Mouse (Mus musculus) layer of hippocampus, adult 9-10 months (tissue): ENCODE measurements around the gene Itga3.

Experiments
- DNase-seq: peaks from one replicate; pipeline ENCODE4 v3.0.0; 2022; ENCODE audit warnings: low spot score

Gene Itga3

GRCm38 (mm10) chr11:95076536-95077111 lies at the start of gene Itga3:
Gene Itga3, minus strand, starts transcription at chr11:95076801.
- peak; percentile 20 for DNase-seq

- no peak for DNase-seq
These were observed 48.9 kb upstream of the Itga3 start for GRCm38 (mm10) chr11:95125366-95125948.

DNA sequence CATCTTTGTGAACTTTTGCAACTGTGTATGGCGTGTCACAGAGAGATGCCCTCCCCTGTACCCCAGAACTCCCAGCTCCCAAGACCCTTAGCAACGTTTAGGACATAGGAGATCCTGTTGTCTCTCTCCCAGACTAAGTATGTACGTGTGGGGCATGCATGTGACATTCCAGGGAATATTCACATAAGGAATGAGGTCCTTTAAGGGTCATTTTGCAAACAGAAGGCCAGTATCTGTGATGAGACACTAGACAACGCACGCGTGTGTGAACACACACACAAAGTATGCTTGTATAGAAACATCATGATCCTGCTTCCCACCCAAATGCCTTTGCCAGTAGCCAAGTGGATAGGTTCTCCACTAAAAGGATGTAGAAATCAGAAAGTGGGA lies 45.5 kb upstream of the Itga3 start:
- no peak for DNase-seq

GRCm38 (mm10) chr11:95121161-95122099 lies 44.8 kb upstream of the Itga3 start:
- DNase-seq = no peak

DNA sequence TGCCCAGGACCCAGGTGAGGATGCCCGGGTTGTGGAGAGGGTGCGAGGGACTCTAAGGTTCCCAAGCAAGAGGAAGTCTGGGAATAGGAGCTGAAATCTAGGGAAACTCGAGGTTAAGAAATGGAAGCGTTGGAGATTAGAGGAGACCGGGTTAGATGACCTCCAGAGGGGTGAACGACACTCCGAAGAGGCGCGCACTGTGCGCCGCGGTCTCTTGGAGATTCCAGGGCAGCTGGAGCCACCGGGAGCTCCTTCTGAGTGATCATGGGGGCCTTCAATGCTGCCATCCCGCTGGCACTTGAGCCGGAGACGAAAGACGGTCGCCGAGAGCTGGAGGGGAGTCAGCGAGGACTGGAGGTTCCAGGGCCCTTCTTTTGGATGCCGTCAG lies 44.0 kb upstream of the Itga3 start:
- no peak for DNase-seq

- no peak for DNase-seq
These were observed 43.5 kb upstream of the Itga3 start, which contains the start of gene Dlx3 for GRCm38 (mm10) chr11:95119990-95120632. Gene Dlx3, plus strand, starts transcription at chr11:95120119.

DNA sequence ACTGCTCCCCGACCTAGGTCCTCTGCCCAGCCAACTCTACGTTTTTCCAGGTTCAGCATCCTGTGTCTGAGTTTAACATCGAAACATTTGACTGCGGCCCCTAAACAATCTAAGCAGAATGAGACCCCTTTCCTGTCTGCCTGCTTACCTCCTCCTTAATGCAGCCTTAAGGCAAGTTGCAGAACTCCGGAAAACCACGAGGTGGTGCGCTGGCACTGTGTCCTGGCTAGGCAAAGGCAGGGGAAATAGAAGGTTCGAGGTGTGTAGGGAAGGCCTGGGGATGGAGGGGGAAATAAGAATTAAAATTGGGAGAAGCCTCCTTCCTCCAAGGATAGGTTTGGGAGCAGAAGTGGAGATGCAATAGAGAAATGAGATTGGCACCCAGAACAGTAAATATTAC lies 41.9 kb upstream of the Itga3 start:
- DNase-seq = peak; percentile 48

GRCm38 (mm10) chr11:95117030-95117429 lies 40.4 kb upstream of the Itga3 start:
- DNase-seq = peak; percentile 59

DNA sequence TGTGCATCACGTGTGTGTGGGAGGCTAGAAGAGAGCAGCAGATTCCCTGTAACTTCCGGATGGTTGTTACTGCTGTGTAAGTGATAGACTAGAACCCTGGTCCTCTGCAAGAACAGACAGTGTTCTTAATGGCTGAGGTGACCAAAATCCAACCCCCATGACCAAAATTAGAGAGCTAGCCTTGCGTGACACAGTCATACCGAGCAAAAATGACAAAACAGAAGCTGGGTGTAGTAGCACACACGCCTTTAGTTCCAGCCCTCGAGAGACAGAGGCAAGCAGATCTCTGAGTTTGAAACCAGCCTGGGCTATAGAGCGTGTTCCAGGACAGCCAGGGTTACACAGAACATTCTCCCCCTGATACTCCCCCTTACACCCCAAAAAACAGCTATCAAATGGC lies 33.5 kb upstream of the Itga3 start:
- no peak for DNase-seq

GRCm38 (mm10) chr11:95109000-95109399 lies 32.4 kb upstream of the Itga3 start:
- DNase-seq = no peak

DNA sequence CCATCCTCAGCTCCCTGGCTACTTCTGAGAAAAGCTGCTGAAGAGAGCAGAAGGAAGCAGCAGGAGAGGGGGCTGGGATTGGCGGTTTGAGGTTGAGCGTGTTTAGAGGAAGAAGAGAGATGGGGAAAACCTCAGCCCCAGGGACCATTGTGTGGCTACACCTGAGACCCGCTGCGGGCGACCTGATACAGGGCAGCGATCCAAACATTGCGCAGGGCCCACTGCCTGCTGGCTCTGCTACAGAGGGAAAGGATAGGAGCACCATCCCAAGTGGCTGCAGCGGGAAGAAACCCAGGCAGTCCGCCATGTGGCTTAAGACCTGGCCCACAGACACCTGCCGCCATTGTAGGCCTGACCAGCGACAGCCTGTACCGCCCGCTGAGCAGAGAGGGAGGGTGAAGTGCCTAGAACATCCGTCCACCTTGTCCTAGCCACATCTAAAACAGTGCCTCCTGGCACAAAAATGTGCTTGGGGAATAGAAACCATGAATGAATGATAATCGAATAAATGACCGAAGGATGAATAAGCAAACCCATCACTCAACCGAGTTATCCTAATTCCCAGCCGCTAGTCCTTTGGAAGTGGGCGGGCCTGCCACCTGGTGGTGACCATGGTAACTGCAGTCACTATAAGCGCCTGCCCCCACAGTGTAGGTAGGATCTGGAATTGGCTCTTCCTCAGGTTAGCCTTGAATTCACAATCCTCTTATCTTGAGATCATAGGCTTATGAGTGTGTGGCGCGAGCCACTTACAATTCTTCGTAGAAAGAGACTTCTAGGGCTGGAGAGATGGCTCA lies 30.0 kb upstream of the Itga3 start:
- DNase-seq = peak; percentile 63

GRCm38 (mm10) chr11:95105274-95105874 lies 28.8 kb upstream of the Itga3 start:
- no peak for DNase-seq

GRCm38 (mm10) chr11:95104266-95104665 lies 27.7 kb upstream of the Itga3 start:
- no peak for DNase-seq

DNA sequence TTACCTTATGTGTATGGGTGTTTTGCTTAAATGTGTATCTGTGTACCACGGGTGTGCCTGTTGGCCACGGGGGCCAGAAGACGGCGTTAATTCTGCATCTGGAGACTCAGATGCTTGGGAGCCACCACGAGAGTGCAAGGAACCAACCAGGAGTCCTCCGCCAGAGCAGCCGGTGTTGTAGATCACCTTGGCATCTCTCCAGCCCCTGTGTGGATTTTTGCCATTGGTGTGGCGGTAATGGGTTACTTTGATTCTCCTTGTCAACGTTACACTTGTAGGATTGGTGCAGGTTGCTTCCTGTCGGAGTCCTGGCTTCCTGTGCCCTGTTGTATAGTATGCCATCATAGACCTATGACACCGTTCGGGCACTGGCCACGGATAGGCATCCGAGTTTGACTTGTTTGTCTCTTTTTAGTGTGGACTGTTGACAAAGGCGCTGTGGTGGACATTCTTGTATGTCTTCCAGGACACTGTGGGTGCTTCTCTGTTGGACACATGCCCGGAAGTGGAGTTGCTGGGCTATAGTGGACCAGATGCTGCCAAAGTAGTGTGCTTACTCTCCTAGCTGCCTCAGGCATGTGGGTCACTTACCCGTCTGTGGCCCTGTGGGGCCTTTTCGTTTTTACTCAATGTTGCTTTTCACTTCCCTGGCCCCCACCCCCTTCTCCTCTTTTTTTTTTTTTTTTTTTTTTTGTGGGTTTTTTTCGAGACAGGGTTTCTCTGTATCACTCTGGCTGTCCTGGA lies 25.7 kb upstream of the Itga3 start:
- no peak for DNase-seq

GRCm38 (mm10) chr11:95101071-95101788 lies 24.6 kb upstream of the Itga3 start:
- DNase-seq = no peak

GRCm38 (mm10) chr11:95100393-95100792 lies 23.8 kb upstream of the Itga3 start:
- DNase-seq = no peak

DNA sequence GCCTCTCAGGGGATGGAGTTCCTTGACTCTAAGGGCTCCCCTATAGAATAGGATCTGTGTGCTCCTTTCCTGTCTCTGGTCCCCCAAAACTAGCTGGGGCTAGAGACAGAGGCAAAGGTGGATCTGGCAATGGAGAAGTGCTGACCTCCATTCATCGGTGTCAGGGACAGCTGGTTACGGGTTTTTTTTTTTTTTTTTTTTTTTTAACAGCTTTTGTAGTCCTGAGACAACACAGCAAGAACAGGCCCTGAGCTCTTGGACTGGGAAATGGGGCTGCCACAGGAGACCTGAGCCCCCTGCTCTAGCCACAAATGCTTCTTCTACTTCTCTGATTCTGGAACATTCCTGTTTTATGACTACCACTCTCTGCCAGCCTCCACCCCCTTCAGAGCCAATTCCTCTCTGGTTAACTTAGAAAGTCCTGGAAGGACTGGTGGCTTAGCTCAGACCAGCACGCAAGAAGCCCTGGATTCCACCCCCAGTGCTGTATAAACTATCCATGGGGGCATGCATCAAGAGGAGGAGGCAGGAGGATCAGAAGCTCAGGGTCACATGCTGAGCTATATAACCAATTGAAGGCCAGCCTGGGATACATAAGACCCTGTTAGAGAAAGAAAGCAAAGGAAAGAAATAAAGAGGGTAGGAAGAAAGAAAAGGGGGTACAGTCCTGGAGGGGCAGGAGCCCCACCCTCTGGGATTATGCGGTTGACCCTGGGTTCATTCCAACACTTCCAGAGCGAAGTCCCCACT lies 21.9 kb upstream of the Itga3 start:
- DNase-seq = no peak

DNA sequence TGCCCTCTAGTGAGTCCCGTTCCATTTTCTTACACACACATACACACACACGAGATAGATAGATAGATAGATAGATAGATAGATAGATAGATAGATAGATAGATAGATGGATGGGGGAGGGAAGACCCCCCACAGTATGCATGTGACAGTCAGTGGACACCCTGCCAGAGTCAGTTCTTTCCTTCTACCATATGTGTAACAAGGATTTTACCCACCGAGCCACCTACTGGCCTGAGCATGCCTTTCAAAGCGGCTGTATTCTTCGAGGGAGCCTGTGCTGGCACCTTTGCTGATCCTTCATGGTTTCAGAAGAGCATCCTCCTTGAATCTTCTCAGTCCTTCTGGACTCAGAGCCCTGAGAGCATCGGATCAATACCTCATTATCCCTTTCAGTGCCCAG lies 21.3 kb upstream of the Itga3 start:
- DNase-seq = no peak
